Mouse (Mus musculus): ENCODE measurements at regions not wholly inside any gene's neighbourhood (a gene's known extent, or its start where the extent isn't known, plus 50 kb on each side); places are given as distances from the start of the nearest gene placed in this dataset.

- DNase-seq = no peak
Measured at GRCm38 (mm10) chr1:19973364-19973763, 644.5 kb downstream of the Pkhd1 start.

- no peak for DNase-seq
Measured at GRCm38 (mm10) chr1:19973981-19974380, 643.9 kb downstream of the Pkhd1 start.

- DNase-seq = no peak
Measured at GRCm38 (mm10) chr1:19975436-19975835, 642.4 kb downstream of the Pkhd1 start.

- no peak for DNase-seq
Measured at GRCm38 (mm10) chr1:19981189-19981588, 636.7 kb downstream of the Pkhd1 start.

GRCm38 (mm10) chr1:19982791-19983190 lies 635.1 kb downstream of the Pkhd1 start:
- no peak for DNase-seq

GRCm38 (mm10) chr1:19983504-19983903 lies 634.4 kb downstream of the Pkhd1 start:
- no peak for DNase-seq

- DNase-seq = no peak
Measured at GRCm38 (mm10) chr1:19989921-19990320, 627.9 kb downstream of the Pkhd1 start.
